Mouse (Mus musculus) CH12.LX (cell line): ENCODE data around the gene Gm5447.

ENCODE experiments used
- CHD1 ChIP-seq: IDR thresholded peaks from 2 replicates; pipeline ENCODE4 v1.6.1; 2012; ENCODE audit warnings: low read depth, low read length, improper control_type of control experiment, inconsistent platforms
- CTCF ChIP-seq, 2 experiments: IDR thresholded peaks in 1 of 2; conservative IDR thresholded peaks in 1 of 2; 2 replicates each; pipeline ENCODE4 v1.5.1; 2011 to 2012; ENCODE audit warnings: low read depth in 2 of 2, low read length in 2 of 2, improper control_type of control experiment in 1 of 2, inconsistent platforms in 1 of 2, mild to moderate bottlenecking in 1 of 2, moderate library complexity in 1 of 2
- EP300 ChIP-seq: IDR thresholded peaks from 2 replicates; pipeline ENCODE4 v1.6.1; 2011; ENCODE audit warnings: low read length, improper control_type of control experiment
- MAFK ChIP-seq: IDR thresholded peaks from 2 replicates; pipeline ENCODE4 v1.6.1; 2011; ENCODE audit warnings: low read length, improper control_type of control experiment; ENCODE audit not compliant: insufficient replicate concordance
- MXI1 ChIP-seq: IDR thresholded peaks from 2 replicates; pipeline ENCODE4 v1.6.1; 2011; ENCODE audit warnings: mild to moderate bottlenecking, low read depth, low read length, improper control_type of control experiment
- POLR2A ChIP-seq: IDR thresholded peaks from 2 replicates; pipeline ENCODE4 v1.6.1; 2011; ENCODE audit warnings: low read depth, mild to moderate bottlenecking, improper control_type of control experiment, low read length
- RCOR1 ChIP-seq: conservative IDR thresholded peaks from 2 replicates; pipeline ENCODE4 v1.6.1; 2012; ENCODE audit warnings: low read depth, mild to moderate bottlenecking, inconsistent platforms, low read length, improper control_type of control experiment
- ZNF384 ChIP-seq: IDR thresholded peaks from 2 replicates; pipeline ENCODE4 v1.6.1; 2012; ENCODE audit warnings: low read depth, low read length, improper control_type of control experiment, inconsistent platforms

DNA sequence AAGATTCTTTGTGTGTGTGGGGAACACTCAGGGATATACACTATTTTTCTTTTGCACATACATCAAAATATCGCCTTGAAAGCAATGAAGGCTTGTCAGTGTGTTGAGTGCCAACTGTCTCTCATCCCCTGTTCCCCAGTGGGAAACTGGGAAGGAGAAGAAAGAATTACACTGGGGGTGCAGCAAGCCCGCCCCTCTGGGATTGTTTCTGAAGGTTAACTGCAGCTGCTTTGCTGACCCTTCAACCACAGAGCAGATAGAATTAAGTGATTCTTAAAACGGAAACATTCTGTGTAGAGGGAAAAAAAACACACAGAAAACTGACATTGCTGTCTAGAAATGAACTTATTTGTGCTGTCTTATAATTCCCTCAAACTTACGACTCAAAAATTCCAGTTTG, 47.5 kb downstream of the Gm5447 start:
- TF ChIP-seq ZNF384 (no peak), RCOR1 (no peak), CHD1 (no peak), MAFK (no peak), CTCF (conservative IDR thresholded peaks at IDR 0.05 in 1 of 2, IDR thresholded peaks at IDR 0.05 in 1 of 2; ENCODE audit: low read depth in 2 of 2, low read length in 2 of 2) (no peak), MXI1 (no peak), POLR2A (no peak), EP300 (no peak)
